Mouse (Mus musculus): ENCODE results near the gene Apela. TPM values are rescaled to one million over a fixed set of nuclear protein-coding genes. Genes with fewer than 3 reads are reported as not detected.
"Not testable (repeated sequence)": the region's sequence is repeated elsewhere in the genome, so short reads cannot be mapped to it uniquely, and the experiment has no call there.

Gene Apela
- polyA plus RNA-seq, 1 experiment, result not detected

GRCm38 (mm10) chr8:65030735-65031485, 6.2 kb downstream of the Apela start:
- Histone ChIP-seq H3K4me1 (no peaks in the 10 kb centered on the region), H3K4me3 (replicated peaks) (no peak overlapping the region), H3K36me3 (replicated peaks; ENCODE audit: low read length) (no peaks in the 10 kb centered on the region), H3K27me3 (replicated peaks) (peaks cover 7% of the 10 kb centered on the region), H3K9me3 (no peaks in the 10 kb centered on the region)
- TF ChIP-seq FLI1 (IDR thresholded peaks at IDR 0.05; ENCODE audit: low read length), result no peak
- no peak for TF ChIP-seq GATA1 (IDR thresholded peaks at IDR 0.05; ENCODE audit: borderline replicate concordance, low read length)

GRCm38 (mm10) chr8:65029776-65030175, 7.4 kb downstream of the Apela start:
- 0 out of 2 replicates have a peak, but pooled peaks cover 4% of the 10 kb centered on the region for H3K9me3 ChIP-seq
- H3K4me1 ChIP-seq, result no peaks in the 10 kb centered on the region
- no peaks in the 10 kb centered on the region for H3K36me3 ChIP-seq (replicated peaks; ENCODE audit: low read length)
- H3K27me3 ChIP-seq (replicated peaks), result peaks cover 2% of the 10 kb centered on the region
- TF ChIP-seq FLI1 (IDR thresholded peaks at IDR 0.05; ENCODE audit: low read length) (no peak), GATA1 (IDR thresholded peaks at IDR 0.05; ENCODE audit: borderline replicate concordance, low read length) (no peak)
- no peak overlapping the region for H3K4me3 ChIP-seq (replicated peaks)

GRCm38 (mm10) chr8:65028959-65029686, 8.0 kb downstream of the Apela start:
- Histone ChIP-seq H3K4me1 (no peaks in the 10 kb centered on the region), H3K4me3 (replicated peaks) (no peak overlapping the region), H3K27me3 (replicated peaks) (peaks cover 2% of the 10 kb centered on the region), H3K9me3 (0 out of 2 replicates have a peak, but pooled peaks cover 4% of the 10 kb centered on the region), H3K36me3 (replicated peaks; ENCODE audit: low read length) (no peaks in the 10 kb centered on the region)
- TF ChIP-seq FLI1 (IDR thresholded peaks at IDR 0.05; ENCODE audit: low read length) (no peak), GATA1 (IDR thresholded peaks at IDR 0.05; ENCODE audit: borderline replicate concordance, low read length) (no peak)

GRCm38 (mm10) chr8:65022485-65022884, 14.7 kb downstream of the Apela start:
- TF ChIP-seq GATA1 (IDR thresholded peaks at IDR 0.05; ENCODE audit: borderline replicate concordance, low read length) (no peak), FLI1 (IDR thresholded peaks at IDR 0.05; ENCODE audit: low read length) (no peak)
- H3K9me3 ChIP-seq, result peaks cover 24% of the 10 kb centered on the region

GRCm38 (mm10) chr8:65018423-65018822, 18.7 kb downstream of the Apela start, which contains the start of the genes Trim61 and Trim60:
TSS of gene Trim61 (minus strand) at chr8:65018523.
TSS of gene Trim60 (minus strand) at chr8:65018584.
- no peaks in the 10 kb centered on the region for H3K36me3 ChIP-seq (replicated peaks; ENCODE audit: low read length)
- H3K4me1 ChIP-seq, result no peaks in the 10 kb centered on the region
- peaks cover 46% of the 10 kb centered on the region for H3K9me3 ChIP-seq
- TF ChIP-seq GATA1 (IDR thresholded peaks at IDR 0.05; ENCODE audit: borderline replicate concordance, low read length) (no peak), FLI1 (IDR thresholded peaks at IDR 0.05; ENCODE audit: low read length) (no peak)
- H3K4me3 ChIP-seq (replicated peaks), result no peak within 1 kb of the TSS
- H3K27me3 ChIP-seq (replicated peaks), result no peaks in the 10 kb centered on the region

More at GRCm38 (mm10) chr8:65022485-65022884, 14.7 kb downstream of the Apela start:
- H3K27me3 ChIP-seq (replicated peaks), result no peaks in the 10 kb centered on the region
- no peaks in the 10 kb centered on the region for H3K36me3 ChIP-seq (replicated peaks; ENCODE audit: low read length)
- H3K4me3 ChIP-seq (replicated peaks), result no peak overlapping the region
- H3K4me1 ChIP-seq, result no peaks in the 10 kb centered on the region

GRCm38 (mm10) chr8:65007616-65008015, 29.5 kb downstream of the Apela start:
- not testable (repeated sequence) for H3K9me3 ChIP-seq; H3K4me3 ChIP-seq (replicated peaks)

GRCm38 (mm10) chr8:64998806-64999365, 38.2 kb downstream of the Apela start:
- Histone ChIP-seq H3K4me1 (no peaks in the 10 kb centered on the region), H3K27me3 (replicated peaks) (no peaks in the 10 kb centered on the region)
- no peak for TF ChIP-seq FLI1 (IDR thresholded peaks at IDR 0.05; ENCODE audit: low read length)
- no peak for TF ChIP-seq GATA1 (IDR thresholded peaks at IDR 0.05; ENCODE audit: borderline replicate concordance, low read length)

More at GRCm38 (mm10) chr8:65007616-65008015, 29.5 kb downstream of the Apela start:
- not testable (repeated sequence) for H3K27me3 ChIP-seq (replicated peaks); H3K36me3 ChIP-seq (replicated peaks; ENCODE audit: low read length); H3K4me1 ChIP-seq

GRCm38 (mm10) chr8:64987731-64988130, 49.4 kb downstream of the Apela start, which contains the start of gene Trim75:
TSS of gene Trim75 (minus strand) at chr8:64987831.
- no peaks in the 10 kb centered on the region for H3K27me3 ChIP-seq (replicated peaks)
- TF ChIP-seq GATA1 (IDR thresholded peaks at IDR 0.05; ENCODE audit: borderline replicate concordance, low read length) (no peak), FLI1 (IDR thresholded peaks at IDR 0.05; ENCODE audit: low read length) (no peak)
- no peaks in the 10 kb centered on the region for H3K36me3 ChIP-seq (replicated peaks; ENCODE audit: low read length)
- peaks cover 20% of the 10 kb centered on the region for H3K9me3 ChIP-seq
- no peak within 1 kb of the TSS for H3K4me3 ChIP-seq (replicated peaks)
- no peaks in the 10 kb centered on the region for H3K4me1 ChIP-seq

More at GRCm38 (mm10) chr8:64998806-64999365, 38.2 kb downstream of the Apela start:
- Histone ChIP-seq H3K9me3 (peaks cover 16% of the 10 kb centered on the region), H3K4me3 (replicated peaks) (no peak overlapping the region), H3K36me3 (replicated peaks; ENCODE audit: low read length) (no peaks in the 10 kb centered on the region)

GRCm38 (mm10) chr8:64983150-64983897, 53.8 kb downstream of the Apela start:
- H3K27me3 ChIP-seq (replicated peaks), result no peaks in the 10 kb centered on the region
- peaks cover 7% of the 10 kb centered on the region for H3K9me3 ChIP-seq
- no peaks in the 10 kb centered on the region for H3K36me3 ChIP-seq (replicated peaks; ENCODE audit: low read length)
- TF ChIP-seq FLI1 (IDR thresholded peaks at IDR 0.05; ENCODE audit: low read length), result no peak
- TF ChIP-seq GATA1 (IDR thresholded peaks at IDR 0.05; ENCODE audit: borderline replicate concordance, low read length), result no peak
- no peaks in the 10 kb centered on the region for H3K4me1 ChIP-seq
- H3K4me3 ChIP-seq (replicated peaks), result no peak overlapping the region

Other genes with a start within 250 kb of the Apela start
- 2.4 TPM in 1 of 2 replicates, not detected in the other for gene Klhl2, start 187.3 kb downstream of the Apela start, polyA plus RNA-seq (2012; ENCODE audit: insufficient read depth, low replicate concordance)
- gene Tmem192, start 90.2 kb downstream of the Apela start, polyA plus RNA-seq (2012; ENCODE audit: insufficient read depth, low replicate concordance), result 7.5 and 32.5 TPM in 2 replicates
- gene Trim75, start 49.5 kb downstream of the Apela start, polyA plus RNA-seq (2012; ENCODE audit: insufficient read depth, low replicate concordance), result not detected in 2 replicates
- 0.86 TPM in 1 of 2 replicates, not detected in the other for gene Trim61, start 18.8 kb downstream of the Apela start, polyA plus RNA-seq (2012; ENCODE audit: insufficient read depth, low replicate concordance)
- not detected in 2 replicates for gene Trim60, start 18.8 kb downstream of the Apela start, polyA plus RNA-seq (2012; ENCODE audit: insufficient read depth, low replicate concordance)
- gene Gm10663, start 37.7 kb upstream of the Apela start, polyA plus RNA-seq (2012; ENCODE audit: insufficient read depth, low replicate concordance), result not detected in 2 replicates
- not detected in 2 replicates for gene BC030870, start 92.2 kb upstream of the Apela start, polyA plus RNA-seq (2012; ENCODE audit: insufficient read depth, low replicate concordance)